Mouse (Mus musculus) lung, adult 2 months (tissue): ENCODE data around the gene Nol3.

Experiments
- CTCF ChIP-seq: fragments of 200-500 bp; IDR thresholded peaks from 2 replicates; pipeline ENCODE4 v1.5.1; 2011; ENCODE audit warnings: mild to moderate bottlenecking, low read length, control low read depth; ENCODE audit not compliant: insufficient read depth
- POLR2A ChIP-seq: fragments of 200-500 bp; IDR thresholded peaks from 2 replicates; pipeline ENCODE4 v1.6.1; 2011; ENCODE audit warnings: low read depth, mild to moderate bottlenecking, control low read depth, low read length, borderline replicate concordance; ENCODE audit errors: extremely low read depth

DNA sequence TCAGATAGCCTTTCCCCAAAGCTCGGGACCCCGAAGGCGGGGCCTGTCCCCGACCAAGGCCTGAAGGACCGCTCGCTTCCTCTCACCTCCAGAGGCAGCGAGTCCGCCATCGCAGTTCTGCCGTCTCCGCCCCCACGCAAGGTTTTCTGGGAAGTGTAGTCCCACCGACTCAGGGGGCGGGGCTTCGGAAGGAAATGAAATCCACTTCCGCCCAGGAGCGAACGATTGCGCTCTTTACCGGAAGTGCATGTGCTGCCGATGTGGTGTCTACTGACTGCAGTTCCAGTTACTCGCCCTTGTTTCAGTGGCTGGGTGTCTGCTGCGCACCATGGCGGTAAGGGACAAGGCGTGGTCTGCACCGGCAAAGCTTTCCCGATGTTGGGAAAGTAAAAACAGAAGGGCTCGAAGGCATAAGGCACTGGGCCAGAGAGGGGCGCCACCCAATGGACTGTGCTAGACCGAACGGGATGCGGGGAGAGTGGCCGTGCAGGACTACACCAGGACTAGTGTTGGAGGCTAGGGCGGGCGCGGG, 50.3 kb downstream of the Nol3 start, which contains the start of the genes Lrrc29 and Tmem208:
- TF ChIP-seq CTCF (0 out of 2 replicates have a peak, but pooled peaks have one; percentile 17), POLR2A (peak; percentile 94)
